Mouse (Mus musculus): ENCODE measurements around the gene Akt1s1. TPM values are rescaled to one million over a fixed set of nuclear protein-coding genes. Genes with fewer than 3 reads are reported as not detected.

Gene Akt1s1
- polyA plus RNA-seq, 1 experiment from 2014 or later = 102 TPM

GRCm38 (mm10) chr7:44817441-44817840 is 31.4 kb upstream of the Akt1s1 start:
- DNase-seq (ENCODE audit: low spot score) = no peak
- Histone ChIP-seq H3K4me3 (peak overlapping the region; percentile 86), H3K9me3 (no peaks in the 10 kb centered on the region), H3K4me1 (peaks cover 54% of the 10 kb centered on the region), H3K36me3 (peaks cover 15% of the 10 kb centered on the region; the same call in 1 of the 2 replicates), H3K27ac (peak overlapping the region; percentile 99), H3K27me3 (ENCODE audit: insufficient read depth, poor library complexity, severe bottlenecking) (no peaks in the 10 kb centered on the region)
- 26% methylated on average over 3 of the region's 3 CpGs for WGBS

GRCm38 (mm10) chr7:44818164-44818563 is 30.6 kb upstream of the Akt1s1 start:
- WGBS = 33% methylated on average over 2 of the region's 2 CpGs
- Histone ChIP-seq H3K27me3 (ENCODE audit: insufficient read depth, poor library complexity, severe bottlenecking) (no peaks in the 10 kb centered on the region), H3K36me3 (peaks cover 13% of the 10 kb centered on the region; the same call in 1 of the 2 replicates), H3K9me3 (no peaks in the 10 kb centered on the region), H3K4me3 (peak overlapping the region; percentile 86), H3K27ac (peak overlapping the region; percentile 99; the same call in 1 of the 2 replicates), H3K4me1 (peaks cover 59% of the 10 kb centered on the region)
- peak; percentile 75 for DNase-seq (ENCODE audit: low spot score)

GRCm38 (mm10) chr7:44818751-44819235 is 30.0 kb upstream of the Akt1s1 start:
- peaks cover 13% of the 10 kb centered on the region; the same call in 1 of the 2 replicates for H3K36me3 ChIP-seq
- H3K27ac ChIP-seq = peak overlapping the region; percentile 32; the same call in 1 of the 2 replicates
- peak; percentile 73 for DNase-seq (ENCODE audit: low spot score)
- no peaks in the 10 kb centered on the region for H3K27me3 ChIP-seq (ENCODE audit: insufficient read depth, poor library complexity, severe bottlenecking)
- H3K9me3 ChIP-seq = no peaks in the 10 kb centered on the region
- H3K4me1 ChIP-seq = peaks cover 65% of the 10 kb centered on the region
- 40% methylated on average over 6 of the region's 6 CpGs for WGBS
- H3K4me3 ChIP-seq = peak overlapping the region; percentile 86

- H3K4me1 ChIP-seq = peaks cover 71% of the 10 kb centered on the region
- H3K9me3 ChIP-seq = no peaks in the 10 kb centered on the region
- no peaks in the 10 kb centered on the region for H3K27me3 ChIP-seq (ENCODE audit: insufficient read depth, poor library complexity, severe bottlenecking)
- peak overlapping the region; percentile 86 for H3K4me3 ChIP-seq
- WGBS = 96% methylated on average over 2 of the region's 2 CpGs
- peaks cover 13% of the 10 kb centered on the region; the same call in 1 of the 2 replicates for H3K36me3 ChIP-seq
- DNase-seq (ENCODE audit: low spot score) = peak; percentile 61
- peak overlapping the region; percentile 32; the same call in 1 of the 2 replicates for H3K27ac ChIP-seq
These were observed 29.4 kb upstream of the Akt1s1 start for GRCm38 (mm10) chr7:44819391-44819790.

GRCm38 (mm10) chr7:44819863-44820262 is 28.9 kb upstream of the Akt1s1 start:
- H3K9me3 ChIP-seq = no peaks in the 10 kb centered on the region
- H3K4me1 ChIP-seq = peaks cover 71% of the 10 kb centered on the region
- WGBS = 59% methylated on average over 5 of the region's 5 CpGs
- no peaks in the 10 kb centered on the region for H3K27me3 ChIP-seq (ENCODE audit: insufficient read depth, poor library complexity, severe bottlenecking)
- peak; percentile 64 for DNase-seq (ENCODE audit: low spot score)
- no peak overlapping the region for H3K27ac ChIP-seq
- no peak overlapping the region for H3K4me3 ChIP-seq
- peaks cover 13% of the 10 kb centered on the region; the same call in 1 of the 2 replicates for H3K36me3 ChIP-seq

- Histone ChIP-seq H3K9me3 (no peaks in the 10 kb centered on the region), H3K27me3 (ENCODE audit: insufficient read depth, poor library complexity, severe bottlenecking) (no peaks in the 10 kb centered on the region), H3K36me3 (peaks cover 14% of the 10 kb centered on the region), H3K4me1 (peaks cover 70% of the 10 kb centered on the region), H3K4me3 (no peak overlapping the region), H3K27ac (no peak overlapping the region)
- peak; percentile 51 for DNase-seq (ENCODE audit: low spot score)
- 79% methylated on average over 3 of the region's 3 CpGs for WGBS
These were observed 28.3 kb upstream of the Akt1s1 start for GRCm38 (mm10) chr7:44820525-44820924.

- H3K36me3 ChIP-seq = peaks cover 21% of the 10 kb centered on the region
- H3K9me3 ChIP-seq = no peaks in the 10 kb centered on the region
- H3K4me1 ChIP-seq = peaks cover 75% of the 10 kb centered on the region
- no peak overlapping the region for H3K4me3 ChIP-seq
- no peaks in the 10 kb centered on the region for H3K27me3 ChIP-seq (ENCODE audit: insufficient read depth, poor library complexity, severe bottlenecking)
- H3K27ac ChIP-seq = no peak overlapping the region
- WGBS = 83% methylated on average over 7 of the region's 7 CpGs
- DNase-seq (ENCODE audit: low spot score) = peak; percentile 56
These were observed 26.9 kb upstream of the Akt1s1 start for GRCm38 (mm10) chr7:44821666-44822448.

- Histone ChIP-seq H3K27me3 (ENCODE audit: insufficient read depth, poor library complexity, severe bottlenecking) (no peaks in the 10 kb centered on the region), H3K27ac (no peak overlapping the region), H3K4me3 (no peak overlapping the region), H3K4me1 (peaks cover 62% of the 10 kb centered on the region), H3K9me3 (no peaks in the 10 kb centered on the region), H3K36me3 (peaks cover 25% of the 10 kb centered on the region)
- 46% methylated on average over 7 of the region's 7 CpGs for WGBS
- DNase-seq (ENCODE audit: low spot score) = no peak
These were observed 25.4 kb upstream of the Akt1s1 start for GRCm38 (mm10) chr7:44823409-44823808.

GRCm38 (mm10) chr7:44824872-44825271 is 23.9 kb upstream of the Akt1s1 start:
- Histone ChIP-seq H3K36me3 (peaks cover 35% of the 10 kb centered on the region), H3K27ac (no peak overlapping the region), H3K27me3 (ENCODE audit: insufficient read depth, poor library complexity, severe bottlenecking) (no peaks in the 10 kb centered on the region), H3K4me3 (no peak overlapping the region), H3K4me1 (peaks cover 49% of the 10 kb centered on the region), H3K9me3 (no peaks in the 10 kb centered on the region)
- 33% methylated on average over 3 of the region's 3 CpGs for WGBS
- DNase-seq (ENCODE audit: low spot score) = no peak

- peaks cover 34% of the 10 kb centered on the region for H3K4me1 ChIP-seq
- no peak overlapping the region for H3K27ac ChIP-seq
- no peak overlapping the region for H3K4me3 ChIP-seq
- no peaks in the 10 kb centered on the region for H3K9me3 ChIP-seq
- H3K27me3 ChIP-seq (ENCODE audit: insufficient read depth, poor library complexity, severe bottlenecking) = no peaks in the 10 kb centered on the region
- DNase-seq (ENCODE audit: low spot score) = no peak
- H3K36me3 ChIP-seq = peaks cover 54% of the 10 kb centered on the region
- 91% methylated on average over 3 of the region's 3 CpGs for WGBS
These were observed 22.0 kb upstream of the Akt1s1 start for GRCm38 (mm10) chr7:44826771-44827170.

GRCm38 (mm10) chr7:44828706-44829105 is 20.1 kb upstream of the Akt1s1 start:
- DNase-seq (ENCODE audit: low spot score) = no peak
- peaks cover 22% of the 10 kb centered on the region for H3K4me1 ChIP-seq
- 98% methylated on average over 5 of the region's 5 CpGs for WGBS
- no peaks in the 10 kb centered on the region for H3K27me3 ChIP-seq (ENCODE audit: insufficient read depth, poor library complexity, severe bottlenecking)
- H3K9me3 ChIP-seq = no peaks in the 10 kb centered on the region
- no peak overlapping the region; the same call in 1 of the 2 replicates for H3K4me3 ChIP-seq
- peaks cover 52% of the 10 kb centered on the region for H3K36me3 ChIP-seq
- no peak overlapping the region for H3K27ac ChIP-seq

GRCm38 (mm10) chr7:44832763-44833162 is 16.0 kb upstream of the Akt1s1 start:
- peaks cover 45% of the 10 kb centered on the region for H3K36me3 ChIP-seq
- no peaks in the 10 kb centered on the region for H3K9me3 ChIP-seq
- no peak overlapping the region for H3K4me3 ChIP-seq
- H3K4me1 ChIP-seq = peaks cover 13% of the 10 kb centered on the region; the same call in 1 of the 2 replicates
- H3K27ac ChIP-seq = no peak overlapping the region
- 80% methylated on average over 4 of the region's 4 CpGs for WGBS
- peaks cover 5% of the 10 kb centered on the region; the same call in 1 of the 2 replicates for H3K27me3 ChIP-seq (ENCODE audit: insufficient read depth, poor library complexity, severe bottlenecking)
- DNase-seq (ENCODE audit: low spot score) = no peak

- no peak for DNase-seq (ENCODE audit: low spot score)
- H3K9me3 ChIP-seq = no peaks in the 10 kb centered on the region
- peaks cover 27% of the 10 kb centered on the region for H3K36me3 ChIP-seq
- H3K4me3 ChIP-seq = no peak overlapping the region
- H3K4me1 ChIP-seq = peaks cover 27% of the 10 kb centered on the region
- H3K27ac ChIP-seq = no peak overlapping the region
- H3K27me3 ChIP-seq (ENCODE audit: insufficient read depth, poor library complexity, severe bottlenecking) = peaks cover 32% of the 10 kb centered on the region
- WGBS = 95% methylated on average over 1 of the region's 1 CpGs
These were observed 13.3 kb upstream of the Akt1s1 start for GRCm38 (mm10) chr7:44835373-44836015.
